Mouse (Mus musculus): ENCODE measurements around the gene Rab31. TPM values are rescaled to one million over a fixed set of nuclear protein-coding genes. Genes with fewer than 3 reads are reported as not detected.

The Rab31 gene
- polyA plus RNA-seq, 1 experiment from 2014 or later = 75.5 TPM

GRCm38 (mm10) chr17:65667792-65668191, 104.8 kb downstream of the Rab31 start:
- Histone ChIP-seq H3K4me1 (no peaks in the 10 kb centered on the region), H3K4me2 (replicated peaks) (no peak overlapping the region), H3K27me3 (no peaks in the 10 kb centered on the region), H3K4me3 (no peak overlapping the region), H3K9ac (replicated peaks) (no peak overlapping the region), H3K36me3 (no peaks in the 10 kb centered on the region), H3K9me3 (no peaks in the 10 kb centered on the region), H3K27ac (replicated peaks) (no peak overlapping the region)
- WGBS = 89% methylated on average over 14 of the region's 14 CpGs
- ATAC-seq (replicated peaks) = no peak

GRCm38 (mm10) chr17:65666388-65667161, 106.0 kb downstream of the Rab31 start:
- Histone ChIP-seq H3K9me3 (no peaks in the 10 kb centered on the region), H3K4me2 (replicated peaks) (no peak overlapping the region), H3K9ac (replicated peaks) (no peak overlapping the region), H3K36me3 (no peaks in the 10 kb centered on the region), H3K4me3 (no peak overlapping the region), H3K27ac (replicated peaks) (no peak overlapping the region), H3K27me3 (no peaks in the 10 kb centered on the region), H3K4me1 (no peaks in the 10 kb centered on the region)
- 90% methylated on average over 17 of the region's 17 CpGs for WGBS
- ATAC-seq (replicated peaks) = no peak

- H3K4me3 ChIP-seq = no peak overlapping the region
- H3K9ac ChIP-seq (replicated peaks) = no peak overlapping the region
- no peaks in the 10 kb centered on the region for H3K4me1 ChIP-seq
- H3K9me3 ChIP-seq = no peaks in the 10 kb centered on the region
- ATAC-seq (replicated peaks) = no peak
- no peaks in the 10 kb centered on the region for H3K36me3 ChIP-seq
- no peak overlapping the region for H3K27ac ChIP-seq (replicated peaks)
- H3K27me3 ChIP-seq = no peaks in the 10 kb centered on the region
- WGBS = 90% methylated on average over 12 of the region's 12 CpGs
- H3K4me2 ChIP-seq (replicated peaks) = no peak overlapping the region
Observed at GRCm38 (mm10) chr17:65665786-65666387, 106.7 kb downstream of the Rab31 start.

- Histone ChIP-seq H3K9ac (replicated peaks) (no peak overlapping the region), H3K27me3 (no peaks in the 10 kb centered on the region), H3K9me3 (no peaks in the 10 kb centered on the region), H3K27ac (replicated peaks) (no peak overlapping the region), H3K4me3 (no peak overlapping the region), H3K4me2 (replicated peaks) (no peak overlapping the region), H3K4me1 (no peaks in the 10 kb centered on the region), H3K36me3 (no peaks in the 10 kb centered on the region)
- 82% methylated on average over 14 of the region's 14 CpGs for WGBS
- ATAC-seq (replicated peaks) = no peak
Observed at GRCm38 (mm10) chr17:65663329-65664078, 109.0 kb downstream of the Rab31 start.

GRCm38 (mm10) chr17:65662662-65663061, 109.9 kb downstream of the Rab31 start:
- H3K4me2 ChIP-seq (replicated peaks) = no peak overlapping the region
- ATAC-seq (replicated peaks) = no peak
- H3K36me3 ChIP-seq = no peaks in the 10 kb centered on the region
- H3K4me1 ChIP-seq = no peaks in the 10 kb centered on the region
- 86% methylated on average over 3 of the region's 3 CpGs for WGBS
- no peak overlapping the region for H3K27ac ChIP-seq (replicated peaks)
- H3K4me3 ChIP-seq = no peak overlapping the region
- H3K9me3 ChIP-seq = no peaks in the 10 kb centered on the region
- no peaks in the 10 kb centered on the region for H3K27me3 ChIP-seq
- H3K9ac ChIP-seq (replicated peaks) = no peak overlapping the region

GRCm38 (mm10) chr17:65658416-65658815, 114.1 kb downstream of the Rab31 start:
- Histone ChIP-seq H3K9me3 (no peaks in the 10 kb centered on the region), H3K27me3 (no peaks in the 10 kb centered on the region), H3K9ac (replicated peaks) (no peak overlapping the region), H3K27ac (replicated peaks) (no peak overlapping the region), H3K4me1 (no peaks in the 10 kb centered on the region), H3K4me2 (replicated peaks) (no peak overlapping the region), H3K4me3 (no peak overlapping the region), H3K36me3 (no peaks in the 10 kb centered on the region)
- WGBS = 98% methylated on average over 2 of the region's 2 CpGs
- ATAC-seq (replicated peaks) = no peak

GRCm38 (mm10) chr17:65657958-65658357, 114.6 kb downstream of the Rab31 start:
- Histone ChIP-seq H3K9me3 (no peaks in the 10 kb centered on the region), H3K4me2 (replicated peaks) (no peak overlapping the region), H3K4me3 (no peak overlapping the region), H3K36me3 (no peaks in the 10 kb centered on the region), H3K27ac (replicated peaks) (no peak overlapping the region), H3K4me1 (no peaks in the 10 kb centered on the region), H3K27me3 (no peaks in the 10 kb centered on the region), H3K9ac (replicated peaks) (no peak overlapping the region)
- WGBS = 83% methylated on average over 9 of the region's 9 CpGs
- ATAC-seq (replicated peaks) = no peak

- Histone ChIP-seq H3K9ac (replicated peaks) (no peak overlapping the region), H3K27me3 (no peaks in the 10 kb centered on the region), H3K4me1 (no peaks in the 10 kb centered on the region), H3K4me3 (no peak overlapping the region), H3K4me2 (replicated peaks) (no peak overlapping the region), H3K36me3 (no peaks in the 10 kb centered on the region), H3K9me3 (no peaks in the 10 kb centered on the region), H3K27ac (replicated peaks) (no peak overlapping the region)
- no peak for ATAC-seq (replicated peaks)
- WGBS = 96% methylated on average over 6 of the region's 6 CpGs
Observed at GRCm38 (mm10) chr17:65656731-65657130, 115.8 kb downstream of the Rab31 start.

GRCm38 (mm10) chr17:65656076-65656475, 116.5 kb downstream of the Rab31 start:
- Histone ChIP-seq H3K4me2 (replicated peaks) (no peak overlapping the region), H3K4me3 (no peak overlapping the region), H3K9ac (replicated peaks) (no peak overlapping the region), H3K27me3 (no peaks in the 10 kb centered on the region), H3K4me1 (no peaks in the 10 kb centered on the region), H3K27ac (replicated peaks) (no peak overlapping the region), H3K9me3 (no peaks in the 10 kb centered on the region), H3K36me3 (no peaks in the 10 kb centered on the region)
- no peak for ATAC-seq (replicated peaks)
- 88% methylated on average over 8 of the region's 8 CpGs for WGBS

- ATAC-seq (replicated peaks) = no peak
- 82% methylated on average over 4 of the region's 4 CpGs for WGBS
Observed at GRCm38 (mm10) chr17:65655608-65656007, 116.9 kb downstream of the Rab31 start.

GRCm38 (mm10) chr17:65650598-65650997, 122.0 kb downstream of the Rab31 start:
- H3K9ac ChIP-seq (replicated peaks) = no peak overlapping the region
- H3K4me1 ChIP-seq = no peaks in the 10 kb centered on the region
- H3K27ac ChIP-seq (replicated peaks) = no peak overlapping the region
- 93% methylated on average over 6 of the region's 6 CpGs for WGBS
- no peak overlapping the region for H3K4me2 ChIP-seq (replicated peaks)
- H3K27me3 ChIP-seq = no peaks in the 10 kb centered on the region
- no peak for ATAC-seq (replicated peaks)
- H3K4me3 ChIP-seq = no peak overlapping the region
- no peaks in the 10 kb centered on the region for H3K36me3 ChIP-seq
- no peaks in the 10 kb centered on the region for H3K9me3 ChIP-seq

More at GRCm38 (mm10) chr17:65655608-65656007, 116.9 kb downstream of the Rab31 start:
- Histone ChIP-seq H3K36me3 (no peaks in the 10 kb centered on the region), H3K27ac (replicated peaks) (no peak overlapping the region), H3K4me3 (no peak overlapping the region), H3K9me3 (no peaks in the 10 kb centered on the region), H3K4me1 (no peaks in the 10 kb centered on the region), H3K9ac (replicated peaks) (no peak overlapping the region), H3K4me2 (replicated peaks) (no peak overlapping the region), H3K27me3 (no peaks in the 10 kb centered on the region)

GRCm38 (mm10) chr17:65649175-65649493, 123.4 kb downstream of the Rab31 start:
- no peaks in the 10 kb centered on the region for H3K27me3 ChIP-seq
- 85% methylated on average over 2 of the region's 2 CpGs for WGBS
- ATAC-seq (replicated peaks) = no peak

More at GRCm38 (mm10) chr17:65649175-65649493, 123.4 kb downstream of the Rab31 start:
- H3K4me2 ChIP-seq (replicated peaks) = no peak overlapping the region
- no peaks in the 10 kb centered on the region for H3K4me1 ChIP-seq
- no peaks in the 10 kb centered on the region for H3K9me3 ChIP-seq
- no peak overlapping the region for H3K4me3 ChIP-seq
- no peaks in the 10 kb centered on the region for H3K36me3 ChIP-seq
- H3K9ac ChIP-seq (replicated peaks) = no peak overlapping the region
- no peak overlapping the region for H3K27ac ChIP-seq (replicated peaks)

All from forebrain, embryonic 15.5 days (tissue).